Mouse (Mus musculus): ENCODE data around the gene Ccdc175. TPM values are rescaled to one million over a fixed set of nuclear protein-coding genes. Genes with fewer than 3 reads are reported as not detected.

Gene Ccdc175
- total and polyA plus RNA-seq, 3 experiments = not detected

DNA sequence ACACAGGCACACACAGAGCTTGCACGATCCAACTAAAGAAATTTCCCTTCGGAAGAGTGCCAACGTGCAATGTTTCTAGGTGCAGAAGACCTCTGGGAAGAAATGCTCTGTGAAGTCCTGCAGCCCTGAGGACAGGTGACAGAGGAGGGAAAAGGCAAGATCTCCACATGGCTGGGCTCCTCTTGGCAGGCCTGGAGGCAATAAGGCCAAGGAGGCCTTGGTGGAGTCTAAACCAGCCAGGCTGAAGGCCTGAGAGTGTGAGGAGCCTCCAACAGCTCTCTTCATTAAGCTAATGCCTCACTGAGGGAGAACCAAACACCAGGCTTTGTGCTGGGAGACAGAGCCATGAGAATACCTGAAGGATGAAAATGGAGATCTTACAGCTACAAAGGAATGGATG, 40.5 kb upstream of the Ccdc175 start:
- no peaks in the 10 kb centered on the region for H3K36me3 ChIP-seq (replicated peaks)
- H3K4me1 ChIP-seq (ENCODE audit: insufficient read depth, low read depth, low read length) = no peaks in the 10 kb centered on the region
- peaks cover 7% of the 10 kb centered on the region for H3K27me3 ChIP-seq (ENCODE audit: insufficient read depth, low read length)
- ATAC-seq (ENCODE audit: extremely low read depth, insufficient number of reproducible peaks, low FRiP score, poor library complexity, severe bottlenecking) = no peak
- H3K4me3 ChIP-seq (ENCODE audit: low read depth, low read length) = no peak overlapping the region
- DNase-seq (ENCODE audit: low spot score) = no peak
- H3K9me3 ChIP-seq (replicated peaks) = peaks cover 7% of the 10 kb centered on the region
- TF ChIP-seq GATA1 (IDR thresholded peaks at IDR 0.05; ENCODE audit: borderline replicate concordance, low read length) (no peak), POLR2AphosphoS5 (IDR thresholded peaks at IDR 0.05; ENCODE audit: insufficient replicate concordance, low read depth, low read length) (no peak), GATA2 (IDR thresholded peaks at IDR 0.05; ENCODE audit: borderline replicate concordance, low read depth, low read length) (no peak), TAL1 (conservative IDR thresholded peaks at IDR 0.05; ENCODE audit: low read depth, low read length) (no peak), CTCF (IDR thresholded peaks at IDR 0.05; ENCODE audit: low read depth, low read length) (no peak)

DNA sequence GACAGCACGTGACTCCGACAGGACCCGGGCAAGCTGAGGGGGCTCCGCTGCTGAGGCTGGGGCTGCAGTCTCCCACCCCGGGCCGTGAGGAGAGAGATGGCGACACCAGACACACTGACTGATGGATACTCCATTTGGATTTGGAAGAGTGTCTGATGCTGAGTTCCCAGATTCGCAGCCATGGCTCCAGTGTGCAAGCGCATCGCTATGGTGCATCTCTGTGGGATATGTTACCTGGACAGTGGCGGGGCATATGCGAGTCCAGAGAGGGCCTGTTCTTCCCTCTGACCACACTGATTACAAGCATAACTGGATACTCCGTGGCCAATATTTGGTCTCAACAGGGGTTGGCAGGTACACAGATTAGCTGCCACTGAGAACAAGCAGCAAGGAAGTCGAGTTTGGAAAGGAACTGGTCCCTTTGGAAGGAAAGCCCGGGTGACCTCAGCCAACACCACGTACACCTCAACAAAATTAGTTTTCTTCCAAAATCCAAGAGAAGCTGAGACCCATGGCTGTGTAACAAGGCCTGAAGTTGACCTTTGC, 38.8 kb upstream of the Ccdc175 start:
- Histone ChIP-seq H3K36me3 (replicated peaks) (no peaks in the 10 kb centered on the region), H3K9me3 (replicated peaks) (peaks cover 7% of the 10 kb centered on the region), H3K4me1 (ENCODE audit: insufficient read depth, low read depth, low read length) (no peaks in the 10 kb centered on the region), H3K4me3 (ENCODE audit: low read depth, low read length) (no peak overlapping the region), H3K27me3 (ENCODE audit: insufficient read depth, low read length) (peaks cover 11% of the 10 kb centered on the region)
- DNase-seq (ENCODE audit: low spot score) (no peak), ATAC-seq (ENCODE audit: extremely low read depth, insufficient number of reproducible peaks, low FRiP score, poor library complexity, severe bottlenecking) (no peak)
- no peak for TF ChIP-seq TAL1 (conservative IDR thresholded peaks at IDR 0.05; ENCODE audit: low read depth, low read length)
- no peak for TF ChIP-seq POLR2AphosphoS5 (IDR thresholded peaks at IDR 0.05; ENCODE audit: insufficient replicate concordance, low read depth, low read length)
- no peak for TF ChIP-seq CTCF (IDR thresholded peaks at IDR 0.05; ENCODE audit: low read depth, low read length)
- no peak for TF ChIP-seq GATA1 (IDR thresholded peaks at IDR 0.05; ENCODE audit: borderline replicate concordance, low read length)
- TF ChIP-seq GATA2 (IDR thresholded peaks at IDR 0.05; ENCODE audit: borderline replicate concordance, low read depth, low read length) = no peak

DNA sequence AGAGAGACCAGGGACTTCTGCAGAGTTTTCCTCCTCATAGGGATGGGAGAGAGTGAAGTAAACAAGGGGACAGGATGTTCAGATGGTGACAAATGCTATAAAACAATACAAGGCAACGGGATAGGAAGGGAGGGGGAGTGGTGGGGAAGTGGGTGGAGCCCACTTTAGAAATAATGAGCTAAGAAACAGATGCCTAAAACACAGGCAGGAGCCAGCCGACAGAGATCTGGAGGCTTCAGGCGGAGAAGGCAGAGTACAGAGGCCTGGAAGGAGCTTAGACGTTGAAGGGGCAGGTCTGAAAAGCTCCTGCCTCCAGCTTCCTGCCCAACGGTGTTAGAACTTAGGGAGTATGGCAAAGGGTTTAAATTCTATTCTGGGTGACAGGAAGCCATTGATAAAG, 28.7 kb upstream of the Ccdc175 start:
- no peaks in the 10 kb centered on the region for H3K4me1 ChIP-seq (ENCODE audit: insufficient read depth, low read depth, low read length)
- H3K36me3 ChIP-seq (replicated peaks) = no peaks in the 10 kb centered on the region
- ATAC-seq (ENCODE audit: extremely low read depth, insufficient number of reproducible peaks, low FRiP score, poor library complexity, severe bottlenecking) = no peak
- H3K9me3 ChIP-seq (replicated peaks) = no peaks in the 10 kb centered on the region
- TF ChIP-seq GATA1 (IDR thresholded peaks at IDR 0.05; ENCODE audit: borderline replicate concordance, low read length) (no peak), POLR2AphosphoS5 (IDR thresholded peaks at IDR 0.05; ENCODE audit: insufficient replicate concordance, low read depth, low read length) (no peak), GATA2 (IDR thresholded peaks at IDR 0.05; ENCODE audit: borderline replicate concordance, low read depth, low read length) (no peak), TAL1 (conservative IDR thresholded peaks at IDR 0.05; ENCODE audit: low read depth, low read length) (no peak), CTCF (IDR thresholded peaks at IDR 0.05; ENCODE audit: low read depth, low read length) (no peak)
- H3K4me3 ChIP-seq (ENCODE audit: low read depth, low read length) = no peak overlapping the region
- no peaks in the 10 kb centered on the region for H3K27me3 ChIP-seq (ENCODE audit: insufficient read depth, low read length)
- no peak for DNase-seq (ENCODE audit: low spot score)

DNA sequence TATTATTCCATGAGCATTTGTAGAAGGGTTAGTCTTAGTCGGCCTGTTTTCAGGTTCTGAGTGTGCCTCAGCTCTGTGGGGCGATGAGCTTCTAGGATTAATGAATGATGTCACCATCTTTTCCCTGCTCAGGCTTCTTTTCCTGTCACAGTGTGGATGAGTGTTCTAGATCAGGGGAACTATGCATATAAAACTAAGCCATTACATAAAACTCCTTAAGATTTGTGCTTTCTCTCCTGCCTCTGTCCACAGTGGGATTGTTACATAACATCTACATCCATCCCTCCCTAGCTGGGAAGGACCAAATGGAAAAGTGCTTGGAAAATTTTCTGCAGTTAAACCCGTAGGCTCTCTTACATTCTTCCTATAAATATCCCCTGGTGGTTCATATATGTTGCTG, 16.0 kb upstream of the Ccdc175 start:
- H3K36me3 ChIP-seq (replicated peaks) = no peaks in the 10 kb centered on the region
- ATAC-seq (ENCODE audit: extremely low read depth, insufficient number of reproducible peaks, low FRiP score, poor library complexity, severe bottlenecking) (no peak), DNase-seq (ENCODE audit: low spot score) (no peak)
- no peaks in the 10 kb centered on the region for H3K4me1 ChIP-seq (ENCODE audit: insufficient read depth, low read depth, low read length)
- no peak overlapping the region for H3K4me3 ChIP-seq (ENCODE audit: low read depth, low read length)
- H3K27me3 ChIP-seq (ENCODE audit: insufficient read depth, low read length) = 0 out of 2 replicates have a peak, but pooled peaks cover 3% of the 10 kb centered on the region
- TF ChIP-seq GATA1 (IDR thresholded peaks at IDR 0.05; ENCODE audit: borderline replicate concordance, low read length) (no peak), TAL1 (conservative IDR thresholded peaks at IDR 0.05; ENCODE audit: low read depth, low read length) (no peak), CTCF (IDR thresholded peaks at IDR 0.05; ENCODE audit: low read depth, low read length) (no peak), GATA2 (IDR thresholded peaks at IDR 0.05; ENCODE audit: borderline replicate concordance, low read depth, low read length) (no peak), POLR2AphosphoS5 (IDR thresholded peaks at IDR 0.05; ENCODE audit: insufficient replicate concordance, low read depth, low read length) (no peak)
- H3K9me3 ChIP-seq (replicated peaks) = peaks cover 5% of the 10 kb centered on the region; the same call in 1 of the 2 replicates

DNA sequence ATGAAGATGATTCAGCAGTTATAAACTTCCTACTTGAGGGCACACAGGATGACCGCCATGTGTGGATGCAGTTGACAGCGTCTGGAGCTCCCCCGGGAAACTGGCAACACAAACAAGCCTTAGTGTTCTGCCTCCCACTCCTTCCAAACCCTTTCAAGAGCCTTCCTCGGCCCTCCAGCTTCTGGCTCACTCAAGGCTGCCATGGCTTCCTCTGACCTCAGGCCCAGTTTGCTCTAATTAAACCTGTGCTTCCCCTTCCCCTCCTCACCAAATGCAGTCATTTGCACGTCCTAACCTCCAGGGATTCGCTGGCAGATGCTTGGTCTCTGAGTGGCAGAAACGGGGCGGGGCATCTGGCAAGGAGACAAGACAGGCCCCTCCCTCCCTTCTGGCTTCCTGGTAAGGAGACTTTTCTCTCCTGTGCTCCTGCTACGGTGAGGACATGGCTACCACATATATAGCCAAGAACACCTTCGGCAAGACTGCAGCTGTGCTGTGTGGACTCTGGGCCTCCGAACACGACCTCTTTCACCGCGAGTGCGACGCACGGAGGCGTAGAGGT, 13.2 kb upstream of the Ccdc175 start:
- TF ChIP-seq GATA2 (IDR thresholded peaks at IDR 0.05; ENCODE audit: borderline replicate concordance, low read depth, low read length) (no peak), POLR2AphosphoS5 (IDR thresholded peaks at IDR 0.05; ENCODE audit: insufficient replicate concordance, low read depth, low read length) (no peak), CTCF (IDR thresholded peaks at IDR 0.05; ENCODE audit: low read depth, low read length) (no peak), GATA1 (IDR thresholded peaks at IDR 0.05; ENCODE audit: borderline replicate concordance, low read length) (no peak), TAL1 (conservative IDR thresholded peaks at IDR 0.05; ENCODE audit: low read depth, low read length) (no peak)
- Histone ChIP-seq H3K9me3 (replicated peaks) (peaks cover 5% of the 10 kb centered on the region; the same call in 1 of the 2 replicates), H3K36me3 (replicated peaks) (no peaks in the 10 kb centered on the region), H3K27me3 (ENCODE audit: insufficient read depth, low read length) (0 out of 2 replicates have a peak, but pooled peaks cover 3% of the 10 kb centered on the region), H3K4me1 (ENCODE audit: insufficient read depth, low read depth, low read length) (no peaks in the 10 kb centered on the region), H3K4me3 (ENCODE audit: low read depth, low read length) (no peak overlapping the region)
- ATAC-seq (ENCODE audit: extremely low read depth, insufficient number of reproducible peaks, low FRiP score, poor library complexity, severe bottlenecking) (no peak), DNase-seq (ENCODE audit: low spot score) (no peak)

DNA sequence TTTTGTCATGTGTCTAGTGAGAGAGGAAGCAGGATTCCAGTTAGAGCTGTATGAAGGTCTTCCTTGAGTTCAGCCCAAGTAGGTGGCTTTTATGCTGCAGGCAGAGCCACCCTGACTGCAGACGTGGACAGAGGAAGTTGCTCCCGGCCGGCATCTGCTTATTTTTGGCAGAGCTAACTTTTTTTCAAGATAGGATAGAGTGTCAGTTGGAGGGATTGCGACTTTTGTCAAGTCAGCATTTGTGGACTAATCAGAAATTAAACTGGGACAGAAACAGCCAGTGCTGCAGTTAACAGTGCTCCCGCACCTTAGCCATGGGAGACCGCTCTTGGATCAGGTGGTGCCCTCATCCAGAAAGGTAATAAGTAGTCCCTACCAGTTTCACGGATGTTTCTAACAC, 12.6 kb upstream of the Ccdc175 start:
- no peak for TF ChIP-seq TAL1 (conservative IDR thresholded peaks at IDR 0.05; ENCODE audit: low read depth, low read length)
- H3K27me3 ChIP-seq (ENCODE audit: insufficient read depth, low read length) = 0 out of 2 replicates have a peak, but pooled peaks cover 3% of the 10 kb centered on the region
- peaks cover 5% of the 10 kb centered on the region; the same call in 1 of the 2 replicates for H3K9me3 ChIP-seq (replicated peaks)
- H3K4me3 ChIP-seq (ENCODE audit: low read depth, low read length) = no peak overlapping the region
- H3K36me3 ChIP-seq (replicated peaks) = no peaks in the 10 kb centered on the region
- H3K4me1 ChIP-seq (ENCODE audit: insufficient read depth, low read depth, low read length) = no peaks in the 10 kb centered on the region
- ATAC-seq (ENCODE audit: extremely low read depth, insufficient number of reproducible peaks, low FRiP score, poor library complexity, severe bottlenecking) (no peak), DNase-seq (ENCODE audit: low spot score) (no peak)

Data from G1E (cell line).